Mouse (Mus musculus) C2C12 (cell line): Measurements from ENCODE around the gene Mios. TPM values are rescaled to one million over a fixed set of nuclear protein-coding genes. Genes with fewer than 3 reads are reported as not detected.

ENCODE experiments used
- H3K27me3 ChIP-seq: one replicate; pipeline ENCODE4 v1.6.1; 2011; ENCODE audit not compliant: control insufficient read depth, insufficient read depth, insufficient read length
- H3K36me3 ChIP-seq: one replicate; pipeline ENCODE4 v1.6.1; 2011; ENCODE audit not compliant: control insufficient read depth, insufficient read depth
- H3K4me3 ChIP-seq: one replicate; pipeline ENCODE4 v1.5.1; 2011; ENCODE audit warnings: mild to moderate bottlenecking, control low read depth; ENCODE audit not compliant: poor library complexity, insufficient read depth, severe bottlenecking
- H3K79me2 ChIP-seq: one replicate; pipeline ENCODE4 v1.6.1; 2011; ENCODE audit not compliant: control insufficient read depth, insufficient read depth
- H3K79me3 ChIP-seq: one replicate; pipeline ENCODE4 v1.6.1; 2011; ENCODE audit warnings: low read depth, control low read depth
- H3ac ChIP-seq: one replicate; pipeline ENCODE3; 2011; ENCODE audit warnings: low read depth; ENCODE audit not compliant: control insufficient read depth, insufficient read length
- CEBPB ChIP-seq: IDR thresholded peaks from one replicate; pipeline ENCODE4 v1.6.1; 2011; ENCODE audit warnings: low read depth, mild to moderate bottlenecking, control low read depth, moderate library complexity
- CTCF ChIP-seq: IDR thresholded peaks from one replicate; pipeline ENCODE4 v1.5.1; 2011; ENCODE audit not compliant: control insufficient read depth, insufficient read depth, insufficient read length
- FOSL1 ChIP-seq: IDR thresholded peaks from one replicate; pipeline ENCODE4 v1.8.0; 2011; ENCODE audit warnings: mild to moderate bottlenecking, low read length; ENCODE audit not compliant: poor library complexity, insufficient read depth, severe bottlenecking
- MAX ChIP-seq: IDR thresholded peaks from one replicate; pipeline ENCODE4 v1.6.1; 2011; ENCODE audit warnings: mild to moderate bottlenecking, control low read depth
- MYOD1 ChIP-seq: IDR thresholded peaks from one replicate; pipeline ENCODE4 v1.6.1; 2011; ENCODE audit warnings: low read depth; ENCODE audit not compliant: control insufficient read depth, insufficient read length
- MYOG ChIP-seq: IDR thresholded peaks from one replicate; pipeline ENCODE4 v1.6.1; 2011; ENCODE audit not compliant: control insufficient read depth, insufficient read length; ENCODE audit errors: extremely low read depth
- USF1 ChIP-seq: IDR thresholded peaks from one replicate; pipeline ENCODE4 v1.6.1; 2011; ENCODE audit warnings: low read depth, mild to moderate bottlenecking, control low read depth, moderate library complexity
- long read RNA-seq, 2 experiments: library from polyadenylated mRNA; unstranded; transcript quantifications; one replicate each; pipeline ENCODE4 v2.0.0; 2019 to 2020
- polyA plus RNA-seq: library from polyadenylated mRNA; unstranded; fragments of >200 nt; fragmentation: generic; extraction: Trizol; gene quantifications from one replicate; pipeline ENCODE4 v1.2.1, GENCODE M21; 2012; ENCODE audit warnings: missing spikeins

Mios gene
- 4.0 TPM for polyA plus RNA-seq
- long read RNA-seq, experiment 1, transcript Mios-201 (12 exons, 3,710 nt): major isoform, 11 of 15 reads
- long read RNA-seq, experiment 1, partial matches to known transcripts: 4 of 15 reads
- long read RNA-seq, experiment 1, other reads (novel, unspliced or antisense): 0 of 15 reads
- long read RNA-seq, experiment 2, transcript Mios-201 (12 exons, 3,710 nt): major isoform, 177 of 226 reads
- long read RNA-seq, experiment 2, partial matches to known transcripts: 19 of 226 reads
- long read RNA-seq, experiment 2, other reads (novel, unspliced or antisense): 30 of 226 reads

- Histone ChIP-seq H3K4me3 (peak within 1 kb of the TSS; percentile 63), H3K27me3 (no peaks in the 10 kb centered on the region), H3ac (peak within 1 kb of the TSS; percentile 86), H3K79me2 (peaks cover 25% of the 10 kb centered on the region), H3K79me3 (peaks cover 16% of the 10 kb centered on the region), H3K36me3 (peaks cover 11% of the 10 kb centered on the region)
- TF ChIP-seq CTCF (peak; percentile 29), FOSL1 (no peak), USF1 (no peak), MAX (no peak), MYOD1 (no peak), MYOG (no peak), CEBPB (no peak)
Observed at GRCm38 (mm10) chr6:8209047-8209865, at the start of gene Mios. Mios (plus strand) TSS chr6:8209222.

- TF ChIP-seq MAX (no peak), MYOD1 (no peak), FOSL1 (no peak), MYOG (no peak), CTCF (no peak), USF1 (no peak), CEBPB (no peak)
- no peaks in the 10 kb centered on the region for H3K79me2 ChIP-seq
- H3K79me3 ChIP-seq: no peaks in the 10 kb centered on the region
- no peaks in the 10 kb centered on the region for H3K27me3 ChIP-seq
- H3ac ChIP-seq: no peak overlapping the region
- no peaks in the 10 kb centered on the region for H3K36me3 ChIP-seq
- H3K4me3 ChIP-seq: no peak overlapping the region
Observed at GRCm38 (mm10) chr6:8160001-8160400, 49.0 kb upstream of the Mios start.

- TF ChIP-seq CTCF (no peak), USF1 (no peak), MAX (no peak), FOSL1 (no peak), MYOG (no peak), CEBPB (no peak), MYOD1 (no peak)
- Histone ChIP-seq H3ac (no peak overlapping the region), H3K36me3 (no peaks in the 10 kb centered on the region), H3K4me3 (no peak overlapping the region), H3K27me3 (no peaks in the 10 kb centered on the region), H3K79me2 (no peaks in the 10 kb centered on the region), H3K79me3 (no peaks in the 10 kb centered on the region)
Observed at GRCm38 (mm10) chr6:8164741-8165140, 44.3 kb upstream of the Mios start.

GRCm38 (mm10) chr6:8172101-8172500 is 36.9 kb upstream of the Mios start:
- TF ChIP-seq CTCF (no peak), CEBPB (no peak), MAX (no peak), FOSL1 (no peak), MYOG (no peak)
- Histone ChIP-seq H3K27me3 (no peaks in the 10 kb centered on the region), H3K79me3 (no peaks in the 10 kb centered on the region), H3K79me2 (no peaks in the 10 kb centered on the region), H3K36me3 (no peaks in the 10 kb centered on the region), H3K4me3 (no peak overlapping the region), H3ac (no peak overlapping the region)

- TF ChIP-seq MYOD1 (no peak), CEBPB (no peak), MAX (no peak), MYOG (no peak), CTCF (no peak), FOSL1 (no peak), USF1 (no peak)
- no peaks in the 10 kb centered on the region for H3K79me2 ChIP-seq
Observed at GRCm38 (mm10) chr6:8174062-8174461, 35.0 kb upstream of the Mios start.

More at GRCm38 (mm10) chr6:8174062-8174461, 35.0 kb upstream of the Mios start:
- H3K4me3 ChIP-seq: no peak overlapping the region
- H3ac ChIP-seq: no peak overlapping the region
- no peaks in the 10 kb centered on the region for H3K27me3 ChIP-seq
- H3K36me3 ChIP-seq: no peaks in the 10 kb centered on the region
- H3K79me3 ChIP-seq: no peaks in the 10 kb centered on the region
